Mouse (Mus musculus) embryonic facial prominence, embryonic 11.5 days (tissue): ENCODE measurements around the gene Grem1. TPM values are rescaled to one million over a fixed set of nuclear protein-coding genes. Genes with fewer than 3 reads are reported as not detected.

Source experiments
- ATAC-seq: fragments of 200-750 bp; cut with Nextera tagmentation; replicated peaks from 2 replicates; pipeline ENCODE4 v1.8.0; 2017; ENCODE audit warnings: low read depth; ENCODE audit not compliant: insufficient number of reproducible peaks, low FRiP score, low TSS enrichment
- DNase-seq: peaks from one replicate; pipeline ENCODE4 v3.0.0-alpha.2; 2015; ENCODE audit warnings: low spot score
- H3K27ac ChIP-seq: fragments of 300-500 bp; sonication (generic); replicated peaks from 2 replicates; pipeline ENCODE4 v1.5.1; 2014; ENCODE audit warnings: mild to moderate bottlenecking, low read depth, low read length, control low read depth
- H3K27me3 ChIP-seq: fragments of 300-500 bp; sonication (generic); 2 replicates; pipeline ENCODE4 v1.6.1; 2014; ENCODE audit warnings: mild to moderate bottlenecking, low read length, moderate library complexity, mixed read lengths; ENCODE audit not compliant: control insufficient read depth, insufficient read depth
- H3K36me3 ChIP-seq: fragments of 300-500 bp; sonication (generic); replicated peaks from 2 replicates; pipeline ENCODE4 v1.6.1; 2014; ENCODE audit warnings: low read depth, mild to moderate bottlenecking, low read length, moderate library complexity, mixed read lengths; ENCODE audit not compliant: control insufficient read depth, insufficient read depth
- H3K4me1 ChIP-seq: fragments of 300-500 bp; sonication (generic); 2 replicates; pipeline ENCODE4 v1.6.1; 2014; ENCODE audit warnings: low read length, mixed read lengths; ENCODE audit not compliant: control insufficient read depth, insufficient read depth
- H3K4me2 ChIP-seq: fragments of 300-500 bp; sonication (generic); 2 replicates; pipeline ENCODE4 v1.6.1; 2014; ENCODE audit warnings: low read depth, mild to moderate bottlenecking, control low read depth, low read length, moderate library complexity
- H3K4me3 ChIP-seq: fragments of 300-500 bp; sonication (generic); 2 replicates; pipeline ENCODE4 v1.5.1; 2014; ENCODE audit warnings: low read depth, low read length, control low read depth
- H3K9ac ChIP-seq: fragments of 300-500 bp; sonication (generic); replicated peaks from 2 replicates; pipeline ENCODE4 v1.6.1; 2014; ENCODE audit warnings: mild to moderate bottlenecking, control low read depth, low read length
- H3K9me3 ChIP-seq: fragments of 300-500 bp; sonication (generic); replicated peaks from 2 replicates; pipeline ENCODE4 v1.6.1; 2016; ENCODE audit warnings: mild to moderate bottlenecking, low read length, inconsistent platforms, mixed read lengths; ENCODE audit not compliant: control insufficient read depth
- WGBS: fragments of 180-500 bp; shearing (Covaris S2); extraction: QIAGEN DNeasy Blood & Tissue Kit; methylation state at CpG from one replicate; pipeline ENCODE4 v1.1.7; 2014; 5-methylcytosine and 5-hydroxymethylcytosine counted together
- polyA plus RNA-seq: library from polyadenylated mRNA; unstranded; fragments of >200 nt; fragmentation: Nextera tagmentation; extraction: Ambion mirVana; gene quantifications from 2 replicates; pipeline ENCODE4 v1.2.1, GENCODE M21; 2014

The Grem1 gene
- polyA plus RNA-seq, 1 experiment from 2014 or later, result 0.80 TPM

- H3K4me1 ChIP-seq, result no peaks in the 10 kb centered on the region
- ATAC-seq (no peak), DNase-seq (no peak)
- H3K9me3 ChIP-seq, result no peaks in the 10 kb centered on the region
- H3K27me3 ChIP-seq, result no peaks in the 10 kb centered on the region
- no peak overlapping the region for H3K27ac ChIP-seq
- H3K9ac ChIP-seq, result no peak overlapping the region
- H3K4me2 ChIP-seq, result no peak overlapping the region
- H3K4me3 ChIP-seq, result no peak overlapping the region
- H3K36me3 ChIP-seq, result no peaks in the 10 kb centered on the region
- 75% methylated on average over 3 of the region's 3 CpGs for WGBS
Observed at GRCm38 (mm10) chr2:113776297-113776696, 17.9 kb upstream of the Grem1 start.

- Histone ChIP-seq H3K4me2 (no peak overlapping the region), H3K27ac (no peak overlapping the region), H3K36me3 (no peaks in the 10 kb centered on the region), H3K9me3 (no peaks in the 10 kb centered on the region), H3K4me3 (no peak overlapping the region), H3K4me1 (no peaks in the 10 kb centered on the region), H3K9ac (no peak overlapping the region), H3K27me3 (no peaks in the 10 kb centered on the region)
- WGBS, result 80% methylated on average over 6 of the region's 6 CpGs
- ATAC-seq (no peak), DNase-seq (no peak)
Observed at GRCm38 (mm10) chr2:113774150-113774805, 15.8 kb upstream of the Grem1 start.

GRCm38 (mm10) chr2:113768541-113769303 is 10.3 kb upstream of the Grem1 start:
- no peak overlapping the region for H3K4me3 ChIP-seq
- H3K27ac ChIP-seq, result no peak overlapping the region
- ATAC-seq, result no peak
- no peak overlapping the region for H3K4me2 ChIP-seq
- no peaks in the 10 kb centered on the region for H3K36me3 ChIP-seq
- H3K9ac ChIP-seq, result no peak overlapping the region
- no peaks in the 10 kb centered on the region for H3K27me3 ChIP-seq
- H3K9me3 ChIP-seq, result no peaks in the 10 kb centered on the region
- DNase-seq, result no peak
- WGBS, result 87% methylated on average over 8 of the region's 8 CpGs
- no peaks in the 10 kb centered on the region for H3K4me1 ChIP-seq

- ATAC-seq, result no peak
- Histone ChIP-seq H3K9me3 (no peaks in the 10 kb centered on the region), H3K27me3 (no peaks in the 10 kb centered on the region), H3K4me3 (no peak overlapping the region), H3K36me3 (no peaks in the 10 kb centered on the region), H3K4me1 (no peaks in the 10 kb centered on the region), H3K4me2 (no peak overlapping the region), H3K27ac (no peak overlapping the region), H3K9ac (no peak overlapping the region)
- no peak for DNase-seq
- WGBS, result 58% methylated on average over 1 of the region's 1 CpGs
Observed at GRCm38 (mm10) chr2:113765885-113766284, 7.4 kb upstream of the Grem1 start.

GRCm38 (mm10) chr2:113764968-113765367 is 6.5 kb upstream of the Grem1 start:
- no peak overlapping the region for H3K4me3 ChIP-seq
- 82% methylated on average over 5 of the region's 5 CpGs for WGBS
- H3K27ac ChIP-seq, result no peak overlapping the region
- no peak overlapping the region for H3K4me2 ChIP-seq
- H3K27me3 ChIP-seq, result no peaks in the 10 kb centered on the region
- H3K9ac ChIP-seq, result no peak overlapping the region
- no peaks in the 10 kb centered on the region for H3K36me3 ChIP-seq
- no peaks in the 10 kb centered on the region for H3K4me1 ChIP-seq
- no peaks in the 10 kb centered on the region for H3K9me3 ChIP-seq
- DNase-seq (no peak), ATAC-seq (no peak)

GRCm38 (mm10) chr2:113757525-113758310 is 728 bp downstream of the Grem1 start:
- Histone ChIP-seq H3K9me3 (no peaks in the 10 kb centered on the region), H3K4me2 (peak overlapping the region; percentile 90), H3K36me3 (no peaks in the 10 kb centered on the region), H3K27me3 (peaks cover 13% of the 10 kb centered on the region), H3K4me3 (peak overlapping the region; percentile 50), H3K27ac (no peak overlapping the region), H3K4me1 (peaks cover 7% of the 10 kb centered on the region), H3K9ac (peak overlapping the region; percentile 50)
- WGBS, result under 1% methylated on average over 47 of the region's 47 CpGs
- peak; percentile 63 for ATAC-seq
- DNase-seq, result peak; percentile 56

- ATAC-seq (no peak), DNase-seq (peak; percentile 37)
- WGBS, result under 1% methylated on average over 12 of the region's 12 CpGs
- H3K27ac ChIP-seq, result no peak overlapping the region
- H3K9ac ChIP-seq, result peak overlapping the region; percentile 50
- peak overlapping the region; percentile 90 for H3K4me2 ChIP-seq
- peak overlapping the region; percentile 50 for H3K4me3 ChIP-seq
- H3K9me3 ChIP-seq, result no peaks in the 10 kb centered on the region
- no peaks in the 10 kb centered on the region for H3K36me3 ChIP-seq
- H3K27me3 ChIP-seq, result peaks cover 13% of the 10 kb centered on the region
- H3K4me1 ChIP-seq, result peaks cover 7% of the 10 kb centered on the region
Observed at GRCm38 (mm10) chr2:113756924-113757524, 1.4 kb downstream of the Grem1 start.
